Mouse (Mus musculus) liver, embryonic 14.5 days (tissue): ENCODE results near the gene Dnajc11.

ENCODE experiments used
- CTCF ChIP-seq: IDR thresholded peaks from 2 replicates; pipeline ENCODE4 v1.5.1; 2016; ENCODE audit warnings: antibody characterized with exemption, low read depth, control low read depth
- EP300 ChIP-seq: IDR thresholded peaks from 2 replicates; pipeline ENCODE4 v1.6.1; 2016; ENCODE audit warnings: antibody characterized with exemption, low read depth

- TF ChIP-seq CTCF = no peak
- peak; percentile 64 for TF ChIP-seq EP300
Observed at GRCm38 (mm10) chr4:151994228-151995171, 61.0 kb downstream of the Dnajc11 start.
